Mouse (Mus musculus) myocyte (in vitro differentiated cells): ENCODE results near the gene Gm21671.
"Not testable (repeated sequence)": the region's sequence is repeated elsewhere in the genome, so short reads cannot be mapped to it uniquely, and the experiment has no call there.

Source experiments
- E2F4 ChIP-seq: IDR thresholded peaks from one replicate; pipeline ENCODE4 v1.6.1; 2011; ENCODE audit warnings: mild to moderate bottlenecking, control low read depth, moderate library complexity; ENCODE audit not compliant: insufficient read depth
- MAX ChIP-seq: IDR thresholded peaks from one replicate; pipeline ENCODE4 v1.6.1; 2011; ENCODE audit warnings: low read depth, mild to moderate bottlenecking, control low read depth
- MYOD1 ChIP-seq, 3 experiments: IDR thresholded peaks; one replicate each; pipeline ENCODE4 v1.6.1; 2011; ENCODE audit warnings: control low read depth in 2 of 3, low read depth in 2 of 3, mild to moderate bottlenecking in 2 of 3, moderate library complexity in 1 of 3; ENCODE audit not compliant: insufficient read length in 2 of 3, control insufficient read depth in 1 of 3
- POLR2A ChIP-seq: IDR thresholded peaks from one replicate; pipeline ENCODE4 v1.6.1; 2011; ENCODE audit warnings: low read depth, mild to moderate bottlenecking, control low read depth, moderate library complexity; ENCODE audit not compliant: insufficient read length
- REST ChIP-seq: IDR thresholded peaks from one replicate; pipeline ENCODE4 v1.6.1; 2011; ENCODE audit warnings: mild to moderate bottlenecking, control low read depth, moderate library complexity; ENCODE audit not compliant: insufficient read depth, insufficient read length
- TCF12 ChIP-seq: IDR thresholded peaks from one replicate; pipeline ENCODE4 v1.6.1; 2011; ENCODE audit warnings: mild to moderate bottlenecking, control low read depth; ENCODE audit not compliant: poor library complexity, insufficient read depth, severe bottlenecking
- USF1 ChIP-seq: IDR thresholded peaks from one replicate; pipeline ENCODE4 v1.6.1; 2011; ENCODE audit warnings: low read depth, mild to moderate bottlenecking, control low read depth, moderate library complexity

GRCm38 (mm10) chr5:25945391-25945790 lies 8.8 kb downstream of the Gm21671 start:
- TF ChIP-seq TCF12; MAX; POLR2A; USF1; MYOD1 (IDR thresholded peaks at IDR 0.05; ENCODE audit: control insufficient read depth in 1 of 3, insufficient read length in 2 of 3, low read depth in 2 of 3); E2F4; REST: not testable (repeated sequence)
